Comparison of ENCODE assay signal across 11 mouse cellular contexts in the genomic region with DNA sequence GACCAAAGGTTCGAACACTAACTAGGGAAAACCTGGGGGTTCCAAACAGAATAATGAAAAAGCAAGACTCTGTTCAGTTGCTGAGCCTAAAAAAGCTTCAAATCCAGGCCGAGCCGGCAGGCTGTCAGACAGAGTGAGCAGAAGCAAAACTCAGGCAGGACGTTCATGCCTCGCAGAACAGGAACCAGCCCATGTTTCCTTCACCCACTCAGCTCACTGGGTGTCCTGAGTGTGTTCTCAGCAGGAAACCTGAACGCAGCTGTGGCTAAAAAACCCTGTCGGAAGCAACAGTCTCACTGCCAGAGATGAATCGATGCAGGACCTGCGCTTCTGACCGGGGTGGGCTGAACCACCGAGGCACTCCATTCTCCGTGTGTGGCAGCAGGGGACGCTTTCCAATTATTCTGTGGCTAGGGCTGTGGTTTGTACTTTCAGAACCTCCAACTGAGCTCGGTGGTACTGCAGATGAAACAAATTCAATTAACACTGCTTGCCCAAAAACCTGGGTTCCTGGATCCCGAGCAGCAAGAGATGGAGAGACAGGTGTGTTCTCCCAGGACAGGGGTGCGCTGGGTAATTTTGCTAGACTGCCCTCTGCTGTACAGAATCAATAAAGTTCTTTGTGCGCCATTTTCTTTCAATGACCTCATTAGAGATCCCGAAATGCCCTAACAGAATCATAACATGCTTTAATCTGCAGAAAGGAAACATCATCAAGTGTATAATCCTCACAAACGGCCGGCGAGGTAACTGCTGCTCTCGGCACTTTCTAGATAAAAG.
DNase-seq lines count a peak whose midpoint lies in the region; ATAC-seq and TF ChIP-seq lines count a peak whose summit lies in the region.
"Had no signal": no experiment of that assay in that cellular context is flagged by ENCODE, and none has a peak within 500 bp of the region (broad histone marks: within the 10 kb centered on the region; RNA-seq: fewer than 3 reads in every experiment).

No protein-coding gene starts in this region.

- H3K9ac ChIP-seq in heart, embryonic 12.5 days = no peak overlapping the region
- H3K9ac ChIP-seq in hindbrain, postnatal 0 days (replicated peaks; ENCODE audit: low read length) = no peak overlapping the region
- H3K9ac ChIP-seq: heart, embryonic 15.5 days; limb, embryonic 12.5 days had no signal

- no peaks in the 10 kb centered on the region for H3K9me3 ChIP-seq in heart, embryonic 12.5 days (replicated peaks)
- no peaks in the 10 kb centered on the region for H3K9me3 ChIP-seq in hindbrain, postnatal 0 days (ENCODE audit: low read length)
- no peaks in the 10 kb centered on the region for H3K9me3 ChIP-seq in limb, embryonic 10.5 days (replicated peaks)
- no peaks in the 10 kb centered on the region for H3K9me3 ChIP-seq in midbrain, embryonic 10.5 days (replicated peaks)
- H3K9me3 ChIP-seq: heart, embryonic 15.5 days; limb, embryonic 12.5 days had no signal

- ATAC-seq in heart, embryonic 12.5 days (ENCODE audit: insufficient number of reproducible peaks, low FRiP score) = no peak
- peak; percentile 97 to 98 for ATAC-seq in hematopoietic stem cell, adult 5-6 weeks (replicated peaks in 1 of 2; ENCODE audit: insufficient read depth in 1 of 2, low FRiP score in 2 of 2, low TSS enrichment in 1 of 2, low read depth in 1 of 2, poor library complexity in 2 of 2, severe bottlenecking in 2 of 2)
- no peak for ATAC-seq in hindbrain, postnatal 0 days

- peak; percentile 1 for DNase-seq in heart, adult 8-10 months (ENCODE audit: low spot score)
- DNase-seq in ES-CJ7 (ENCODE audit: low read depth, low spot score) = peak; percentile 12
- DNase-seq in right cerebral cortex, postnatal 10 days (ENCODE audit: low spot score in 2 of 2) = peak; percentile 44 to 52
- DNase-seq in hindbrain, postnatal 0 days (ENCODE audit: low spot score) = no peak
- DNase-seq in limb, embryonic 10.5 days (ENCODE audit: low spot score) = no peak
- DNase-seq in midbrain, embryonic 10.5 days (ENCODE audit: low spot score) = no peak

- 76% methylated on average over 22 of the region's 22 CpGs for WGBS in heart, embryonic 12.5 days
- WGBS in hindbrain, postnatal 0 days = 73% methylated on average over 22 of the region's 22 CpGs
- WGBS in limb, embryonic 10.5 days = 84% methylated on average over 22 of the region's 22 CpGs
- 81% methylated on average over 22 of the region's 22 CpGs for WGBS in midbrain, embryonic 10.5 days

- TF ChIP-seq CTCF in hindbrain, postnatal 0 days (IDR thresholded peaks at IDR 0.05; ENCODE audit: low read depth) = no peak

- H3K27ac ChIP-seq in heart, embryonic 12.5 days (ENCODE audit: poor library complexity, severe bottlenecking) = no peak overlapping the region
- H3K27ac ChIP-seq in hindbrain, postnatal 0 days = no peak overlapping the region
- no peak overlapping the region for H3K27ac ChIP-seq in limb, embryonic 10.5 days
- no peak overlapping the region for H3K27ac ChIP-seq in midbrain, embryonic 10.5 days (replicated peaks)
- H3K27ac ChIP-seq: heart, embryonic 15.5 days; limb, embryonic 12.5 days had no signal

- H3K4me1 ChIP-seq in heart, embryonic 12.5 days (replicated peaks) = peaks cover 4% of the 10 kb centered on the region; the same call in 1 of the 2 replicates
- no peaks in the 10 kb centered on the region for H3K4me1 ChIP-seq in hindbrain, postnatal 0 days (ENCODE audit: insufficient read depth, low read length)
- H3K4me1 ChIP-seq in limb, embryonic 10.5 days = no peaks in the 10 kb centered on the region
- H3K4me1 ChIP-seq in midbrain, embryonic 10.5 days = no peaks in the 10 kb centered on the region
- H3K4me1 ChIP-seq: heart, embryonic 15.5 days; limb, embryonic 12.5 days had no signal

- no peaks in the 10 kb centered on the region for H3K36me3 ChIP-seq in heart, embryonic 12.5 days
- no peaks in the 10 kb centered on the region for H3K36me3 ChIP-seq in hindbrain, postnatal 0 days (ENCODE audit: insufficient read depth, low read length)
- no peaks in the 10 kb centered on the region for H3K36me3 ChIP-seq in limb, embryonic 10.5 days
- no peaks in the 10 kb centered on the region for H3K36me3 ChIP-seq in midbrain, embryonic 10.5 days
- H3K36me3 ChIP-seq: heart, embryonic 15.5 days; limb, embryonic 12.5 days had no signal

- no peak overlapping the region for H3K4me3 ChIP-seq in heart, embryonic 12.5 days
- no peak overlapping the region for H3K4me3 ChIP-seq in hindbrain, postnatal 0 days (ENCODE audit: low read length)
- no peak overlapping the region for H3K4me3 ChIP-seq in limb, embryonic 10.5 days
- H3K4me3 ChIP-seq in midbrain, embryonic 10.5 days = no peak overlapping the region
- H3K4me3 ChIP-seq: heart, embryonic 15.5 days; limb, embryonic 12.5 days; myocyte had no signal

- H3K4me2 ChIP-seq in heart, embryonic 12.5 days = no peak overlapping the region
- no peak overlapping the region for H3K4me2 ChIP-seq in hindbrain, postnatal 0 days (ENCODE audit: low read depth, low read length)
- H3K4me2 ChIP-seq: heart, embryonic 15.5 days; limb, embryonic 12.5 days had no signal

- peaks cover 41% of the 10 kb centered on the region for H3K27me3 ChIP-seq in heart, embryonic 12.5 days (replicated peaks)
- H3K27me3 ChIP-seq in hindbrain, postnatal 0 days (ENCODE audit: insufficient read depth, low read length) = no peaks in the 10 kb centered on the region
- no peaks in the 10 kb centered on the region for H3K27me3 ChIP-seq in limb, embryonic 10.5 days (ENCODE audit: low read depth, poor library complexity, severe bottlenecking)
- H3K27me3 ChIP-seq in midbrain, embryonic 10.5 days (ENCODE audit: low read depth, poor library complexity, severe bottlenecking) = no peaks in the 10 kb centered on the region
- H3K27me3 ChIP-seq: limb, embryonic 12.5 days had no signal

Comparison
In these comparisons a context has a peak if more than half of its experiments do, and no peak if none do; other contexts are left out.
1. DNase-seq: peak in heart, adult 8-10 months (single experiment), ES-CJ7 (single experiment) and right cerebral cortex, postnatal 10 days (2 of 2); none in hindbrain, postnatal 0 days (single experiment), limb, embryonic 10.5 days (single experiment) and midbrain, embryonic 10.5 days (single experiment).
2. ATAC-seq: peak in hematopoietic stem cell, adult 5-6 weeks (2 of 2); none in heart, embryonic 12.5 days (single experiment) and hindbrain, postnatal 0 days (single experiment).